Mouse (Mus musculus) heart, embryonic 13.5 days (tissue): Measurements from ENCODE around the gene Srbd1. TPM values are rescaled to one million over a fixed set of nuclear protein-coding genes. Genes with fewer than 3 reads are reported as not detected.

Source experiments
- ATAC-seq: fragments of 200-750 bp; cut with Nextera tagmentation; 2 replicates; pipeline ENCODE4 v1.8.0; 2017; ENCODE audit warnings: moderate TSS enrichment; ENCODE audit not compliant: insufficient number of reproducible peaks, low FRiP score, low TSS enrichment; ENCODE audit errors: extremely low read depth
- H3K27ac ChIP-seq: fragments of 300-500 bp; sonication (generic); replicated peaks from 2 replicates; pipeline ENCODE4 v1.5.1; 2015; ENCODE audit warnings: moderate library complexity, mild to moderate bottlenecking, inconsistent platforms
- H3K27me3 ChIP-seq: fragments of 300-500 bp; sonication (generic); replicated peaks from 2 replicates; pipeline ENCODE4 v1.6.1; 2015; ENCODE audit warnings: mild to moderate bottlenecking, inconsistent platforms
- H3K36me3 ChIP-seq: fragments of 300-500 bp; sonication (generic); 2 replicates; pipeline ENCODE4 v1.6.1; 2015; ENCODE audit warnings: mild to moderate bottlenecking, inconsistent platforms
- H3K4me1 ChIP-seq: fragments of 300-500 bp; sonication (generic); 2 replicates; pipeline ENCODE4 v1.6.1; 2015; ENCODE audit warnings: inconsistent platforms
- H3K4me2 ChIP-seq: fragments of 300-500 bp; sonication (generic); 2 replicates; pipeline ENCODE4 v1.6.1; 2015; ENCODE audit warnings: inconsistent platforms, mild to moderate bottlenecking, moderate library complexity
- H3K4me3 ChIP-seq: fragments of 300-500 bp; sonication (generic); 2 replicates; pipeline ENCODE4 v1.5.1; 2015; ENCODE audit warnings: moderate library complexity, mild to moderate bottlenecking, inconsistent platforms
- H3K9ac ChIP-seq: fragments of 300-500 bp; sonication (generic); 2 replicates; pipeline ENCODE4 v1.6.1; 2015; ENCODE audit warnings: inconsistent platforms, mild to moderate bottlenecking, moderate library complexity
- H3K9me3 ChIP-seq: fragments of 300-500 bp; sonication (generic); 2 replicates; pipeline ENCODE4 v1.6.1; 2016; ENCODE audit warnings: inconsistent platforms
- WGBS: fragments of 180-500 bp; shearing (Covaris S2); methylation state at CpG from one replicate; pipeline ENCODE4 v1.1.7; 2015; ENCODE audit warnings: mixed read lengths; 5-methylcytosine and 5-hydroxymethylcytosine counted together
- polyA plus RNA-seq: library from polyadenylated mRNA; unstranded; fragments of >200 nt; fragmentation: Nextera tagmentation; extraction: Ambion mirVana; gene quantifications from 2 replicates; pipeline ENCODE4 v1.2.1, GENCODE M21; 2015

Srbd1 gene
- polyA plus RNA-seq, 1 experiment from 2014 or later: 10.8 TPM

DNA sequence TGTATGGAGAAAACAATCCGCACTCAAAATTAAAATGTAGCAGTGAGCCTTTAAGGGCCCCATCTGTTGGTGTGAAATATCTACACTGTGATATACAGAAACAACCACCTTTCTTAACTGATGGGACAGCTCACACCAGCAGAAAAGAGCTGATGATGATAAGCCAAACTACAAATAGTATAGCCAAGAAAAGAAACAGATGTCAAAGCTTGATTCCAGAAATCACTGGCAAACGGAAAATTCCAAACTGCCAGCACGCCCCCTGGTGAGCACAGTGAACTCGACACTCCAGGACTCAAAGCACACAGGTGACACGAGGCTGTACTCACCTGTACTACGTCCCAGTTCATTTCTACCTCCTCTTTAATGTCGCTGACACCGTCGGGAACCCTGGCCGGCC lies 9.1 kb downstream of the Srbd1 start:
- peaks cover 77% of the 10 kb centered on the region for H3K36me3 ChIP-seq
- no peak overlapping the region for H3K4me3 ChIP-seq
- no peaks in the 10 kb centered on the region for H3K9me3 ChIP-seq
- H3K4me2 ChIP-seq: no peak overlapping the region
- ATAC-seq: no peak
- no peak overlapping the region for H3K9ac ChIP-seq
- H3K27ac ChIP-seq: no peak overlapping the region
- WGBS: 73% methylated on average over 10 of the region's 10 CpGs
- no peaks in the 10 kb centered on the region for H3K4me1 ChIP-seq
- H3K27me3 ChIP-seq: no peaks in the 10 kb centered on the region

DNA sequence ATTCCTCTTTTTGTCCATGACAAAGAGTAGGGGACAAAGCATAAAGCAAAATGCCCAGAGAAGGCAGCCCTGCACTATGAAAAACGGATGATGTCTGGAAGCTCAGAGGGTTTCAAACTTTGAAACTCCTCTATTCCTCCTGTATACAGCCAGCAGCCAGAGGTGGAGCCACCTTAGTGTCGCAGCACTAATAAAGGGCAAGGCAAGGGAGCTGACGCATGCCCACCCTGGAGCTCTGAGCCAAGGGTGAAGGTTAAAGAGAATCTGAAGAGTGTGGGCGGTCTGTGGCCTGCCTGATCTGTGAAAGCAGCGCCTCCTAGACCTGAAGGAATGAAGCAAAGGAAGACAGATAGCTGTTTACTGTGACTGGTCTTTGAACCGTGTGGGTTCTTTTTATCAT lies 10.5 kb downstream of the Srbd1 start:
- ATAC-seq: no peak
- Histone ChIP-seq H3K27ac (no peak overlapping the region), H3K4me1 (no peaks in the 10 kb centered on the region), H3K9me3 (no peaks in the 10 kb centered on the region), H3K27me3 (no peaks in the 10 kb centered on the region), H3K9ac (no peak overlapping the region), H3K4me3 (no peak overlapping the region), H3K4me2 (no peak overlapping the region), H3K36me3 (peaks cover 81% of the 10 kb centered on the region)
- 70% methylated on average over 6 of the region's 6 CpGs for WGBS

DNA sequence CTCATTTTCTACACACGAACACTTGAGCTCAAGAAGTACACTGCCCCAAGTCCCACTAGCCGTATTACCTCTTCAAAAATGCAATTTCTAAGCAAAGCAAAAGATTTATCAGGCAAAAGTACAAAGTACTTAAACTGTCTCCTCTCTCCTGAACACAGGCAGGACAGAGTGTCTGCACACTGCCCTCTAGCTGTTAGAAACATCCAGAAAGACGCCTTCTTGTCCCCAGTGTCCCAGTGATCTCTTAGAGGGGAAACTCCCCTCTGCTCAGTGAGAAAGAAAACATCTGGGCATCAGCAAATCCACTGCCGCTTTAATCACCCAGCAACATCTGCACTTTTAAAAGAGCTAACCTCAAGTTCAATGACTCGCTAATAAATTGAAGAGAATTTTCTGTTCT lies 12.4 kb downstream of the Srbd1 start:
- ATAC-seq: no peak
- WGBS: 67% methylated on average over 5 of the region's 5 CpGs
- no peaks in the 10 kb centered on the region for H3K4me1 ChIP-seq
- H3K36me3 ChIP-seq: peaks cover 79% of the 10 kb centered on the region
- no peak overlapping the region for H3K9ac ChIP-seq
- no peaks in the 10 kb centered on the region for H3K9me3 ChIP-seq
- H3K27ac ChIP-seq: no peak overlapping the region
- H3K4me2 ChIP-seq: no peak overlapping the region
- no peak overlapping the region for H3K4me3 ChIP-seq
- no peaks in the 10 kb centered on the region for H3K27me3 ChIP-seq

DNA sequence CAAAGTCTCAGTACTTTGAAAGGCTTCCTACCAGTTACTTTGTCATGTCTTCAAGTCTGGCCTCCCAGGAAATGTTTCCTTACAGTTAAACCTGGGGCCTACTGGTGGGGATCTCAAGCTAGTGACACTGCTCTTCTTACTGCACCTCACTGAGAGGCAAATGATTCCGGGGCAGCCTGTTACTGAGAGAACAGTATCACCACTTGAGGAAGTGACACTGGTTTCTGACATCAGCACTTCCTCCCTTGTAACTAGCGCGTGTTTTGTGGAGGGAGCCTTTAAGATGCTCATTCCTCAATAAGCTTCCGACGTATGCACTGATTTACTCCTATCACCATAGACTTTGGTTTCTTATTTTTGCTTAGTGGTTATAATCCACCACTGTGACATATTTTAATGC lies 16.8 kb downstream of the Srbd1 start:
- no peaks in the 10 kb centered on the region for H3K27me3 ChIP-seq
- no peak overlapping the region for H3K4me2 ChIP-seq
- H3K9me3 ChIP-seq: no peaks in the 10 kb centered on the region
- no peak for ATAC-seq
- no peak overlapping the region for H3K4me3 ChIP-seq
- H3K4me1 ChIP-seq: no peaks in the 10 kb centered on the region
- peaks cover 65% of the 10 kb centered on the region for H3K36me3 ChIP-seq
- WGBS: 82% methylated on average over 5 of the region's 5 CpGs
- no peak overlapping the region for H3K9ac ChIP-seq
- no peak overlapping the region for H3K27ac ChIP-seq

GRCm38 (mm10) chr17:86125908-86126307 lies 19.1 kb downstream of the Srbd1 start:
- 58% methylated on average over 5 of the region's 5 CpGs for WGBS
- no peak overlapping the region for H3K27ac ChIP-seq
- no peak overlapping the region for H3K4me2 ChIP-seq
- H3K27me3 ChIP-seq: no peaks in the 10 kb centered on the region
- peaks cover 71% of the 10 kb centered on the region for H3K36me3 ChIP-seq
- H3K9me3 ChIP-seq: no peaks in the 10 kb centered on the region
- no peak overlapping the region for H3K4me3 ChIP-seq
- H3K9ac ChIP-seq: no peak overlapping the region
- H3K4me1 ChIP-seq: no peaks in the 10 kb centered on the region
- ATAC-seq: no peak

DNA sequence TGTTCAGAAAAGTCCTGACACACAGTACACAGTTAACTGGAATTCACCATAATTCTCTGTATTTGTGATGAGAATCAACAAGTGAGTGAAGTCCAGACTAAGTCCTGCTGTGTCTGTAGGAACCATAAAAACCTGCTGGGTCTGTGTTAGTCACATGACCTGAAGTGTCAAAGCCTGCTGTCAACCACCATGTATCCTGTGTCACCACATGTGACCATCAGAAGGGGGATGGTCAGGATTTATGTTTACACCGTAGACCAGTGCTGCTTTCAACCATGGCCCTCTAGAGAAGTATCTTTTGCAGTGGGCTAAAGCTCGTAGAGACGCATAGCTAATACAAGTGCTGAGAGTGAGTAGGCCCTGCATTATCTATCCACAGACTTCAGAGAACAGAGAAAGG lies 21.8 kb downstream of the Srbd1 start:
- no peak for ATAC-seq
- Histone ChIP-seq H3K36me3 (peaks cover 61% of the 10 kb centered on the region), H3K4me3 (no peak overlapping the region), H3K9ac (no peak overlapping the region), H3K9me3 (no peaks in the 10 kb centered on the region), H3K4me1 (no peaks in the 10 kb centered on the region), H3K27ac (no peak overlapping the region), H3K27me3 (no peaks in the 10 kb centered on the region), H3K4me2 (no peak overlapping the region)
- 81% methylated on average over 3 of the region's 3 CpGs for WGBS

GRCm38 (mm10) chr17:86096875-86097274 lies 48.1 kb downstream of the Srbd1 start:
- ATAC-seq: no peak
- Histone ChIP-seq H3K4me2 (no peak overlapping the region), H3K4me3 (no peak overlapping the region), H3K4me1 (0 out of 2 replicates have a peak, but pooled peaks cover 3% of the 10 kb centered on the region), H3K27me3 (no peaks in the 10 kb centered on the region), H3K9me3 (no peaks in the 10 kb centered on the region), H3K36me3 (peaks cover 32% of the 10 kb centered on the region), H3K27ac (no peak overlapping the region), H3K9ac (no peak overlapping the region)
- WGBS: 53% methylated on average over 2 of the region's 2 CpGs

GRCm38 (mm10) chr17:86093124-86093523 lies 51.9 kb downstream of the Srbd1 start:
- H3K4me1 ChIP-seq: 0 out of 2 replicates have a peak, but pooled peaks cover 7% of the 10 kb centered on the region
- H3K9me3 ChIP-seq: no peaks in the 10 kb centered on the region
- no peak overlapping the region for H3K27ac ChIP-seq
- H3K9ac ChIP-seq: no peak overlapping the region
- H3K4me2 ChIP-seq: no peak overlapping the region
- no peak for ATAC-seq
- H3K4me3 ChIP-seq: no peak overlapping the region
- 87% methylated on average over 1 of the region's 1 CpGs for WGBS
- H3K36me3 ChIP-seq: peaks cover 22% of the 10 kb centered on the region
- no peaks in the 10 kb centered on the region for H3K27me3 ChIP-seq

DNA sequence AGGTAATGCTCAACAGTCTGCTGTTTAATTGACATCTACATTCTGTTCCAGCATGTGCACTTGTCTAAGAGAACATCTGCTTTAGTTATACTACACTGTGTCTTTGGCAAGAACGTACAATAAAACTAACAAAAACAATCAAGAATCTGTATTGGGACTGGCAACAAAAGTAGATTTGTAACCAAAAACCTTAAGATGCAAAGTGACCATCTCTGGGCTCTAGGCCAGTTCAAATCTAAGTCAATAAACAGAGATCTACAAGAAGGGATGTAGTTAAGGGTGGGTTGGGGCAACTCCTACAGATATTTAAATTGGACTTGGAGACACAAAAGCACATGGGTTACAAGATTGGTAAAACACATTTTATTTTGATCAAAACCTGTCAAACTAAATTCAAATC lies 53.3 kb downstream of the Srbd1 start:
- ATAC-seq: no peak
- 94% methylated on average over 1 of the region's 1 CpGs for WGBS
- peaks cover 15% of the 10 kb centered on the region for H3K36me3 ChIP-seq
- 0 out of 2 replicates have a peak, but pooled peaks cover 7% of the 10 kb centered on the region for H3K4me1 ChIP-seq
- H3K4me3 ChIP-seq: no peak overlapping the region
- no peaks in the 10 kb centered on the region for H3K9me3 ChIP-seq
- H3K4me2 ChIP-seq: no peak overlapping the region
- H3K9ac ChIP-seq: no peak overlapping the region
- no peak overlapping the region for H3K27ac ChIP-seq
- no peaks in the 10 kb centered on the region for H3K27me3 ChIP-seq

DNA sequence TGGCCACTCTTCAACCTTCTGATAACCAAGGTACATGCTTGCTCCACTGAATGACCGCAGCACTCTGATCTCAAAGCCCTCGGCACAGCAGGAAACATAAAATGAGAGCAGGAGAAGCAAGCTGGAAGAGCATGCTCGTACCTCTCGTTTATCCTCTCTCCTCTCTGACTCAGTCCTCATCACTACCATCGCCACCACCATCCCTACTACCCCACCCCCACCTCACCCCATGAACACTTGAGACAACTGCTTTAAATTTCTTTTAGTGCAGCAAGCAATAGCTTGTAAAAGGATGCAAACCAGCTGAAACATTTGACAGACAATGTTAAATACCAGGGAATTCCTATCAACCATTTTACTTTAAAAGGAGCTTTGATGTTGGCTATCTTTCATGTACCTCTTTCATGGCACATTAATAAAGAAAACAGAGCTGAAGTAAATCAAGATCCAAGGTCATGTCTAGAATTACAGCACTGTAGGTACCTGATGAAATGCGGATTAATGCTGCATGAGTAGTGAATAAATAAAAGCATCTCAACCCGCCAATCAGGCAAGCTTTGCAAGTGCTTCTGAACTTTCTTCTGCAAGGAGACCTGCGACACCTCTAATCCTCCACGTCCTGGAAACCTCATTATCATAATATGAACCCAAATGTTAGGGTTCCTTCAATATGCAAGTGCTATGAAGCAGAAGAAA lies 54.9 kb downstream of the Srbd1 start:
- no peak overlapping the region for H3K27ac ChIP-seq
- H3K9ac ChIP-seq: no peak overlapping the region
- no peak overlapping the region for H3K4me3 ChIP-seq
- ATAC-seq: no peak
- no peaks in the 10 kb centered on the region for H3K9me3 ChIP-seq
- no peaks in the 10 kb centered on the region for H3K27me3 ChIP-seq
- 0 out of 2 replicates have a peak, but pooled peaks cover 7% of the 10 kb centered on the region for H3K4me1 ChIP-seq
- WGBS: 64% methylated on average over 9 of the region's 9 CpGs
- H3K4me2 ChIP-seq: no peak overlapping the region
- peaks cover 5% of the 10 kb centered on the region for H3K36me3 ChIP-seq

- no peaks in the 10 kb centered on the region for H3K27me3 ChIP-seq
- no peak for ATAC-seq
- no peaks in the 10 kb centered on the region for H3K9me3 ChIP-seq
- WGBS: 76% methylated on average over 9 of the region's 9 CpGs
- peaks cover 10% of the 10 kb centered on the region; the same call in 1 of the 2 replicates for H3K4me1 ChIP-seq
- no peak overlapping the region for H3K4me2 ChIP-seq
- H3K36me3 ChIP-seq: no peaks in the 10 kb centered on the region
- H3K4me3 ChIP-seq: no peak overlapping the region
- no peak overlapping the region for H3K9ac ChIP-seq
- no peak overlapping the region for H3K27ac ChIP-seq
These were observed 57.1 kb downstream of the Srbd1 start for GRCm38 (mm10) chr17:86087922-86088321.

GRCm38 (mm10) chr17:86086191-86086590 lies 58.8 kb downstream of the Srbd1 start:
- no peak for ATAC-seq
- Histone ChIP-seq H3K36me3 (no peaks in the 10 kb centered on the region), H3K4me3 (no peak overlapping the region), H3K4me2 (no peak overlapping the region), H3K27me3 (no peaks in the 10 kb centered on the region), H3K4me1 (peaks cover 10% of the 10 kb centered on the region; the same call in 1 of the 2 replicates), H3K27ac (no peak overlapping the region), H3K9me3 (no peaks in the 10 kb centered on the region), H3K9ac (no peak overlapping the region)
- 55% methylated on average over 4 of the region's 4 CpGs for WGBS
